Mouse (Mus musculus): Measurements from ENCODE around the gene Cyp1a2.

Cyp1a2 gene

DNA sequence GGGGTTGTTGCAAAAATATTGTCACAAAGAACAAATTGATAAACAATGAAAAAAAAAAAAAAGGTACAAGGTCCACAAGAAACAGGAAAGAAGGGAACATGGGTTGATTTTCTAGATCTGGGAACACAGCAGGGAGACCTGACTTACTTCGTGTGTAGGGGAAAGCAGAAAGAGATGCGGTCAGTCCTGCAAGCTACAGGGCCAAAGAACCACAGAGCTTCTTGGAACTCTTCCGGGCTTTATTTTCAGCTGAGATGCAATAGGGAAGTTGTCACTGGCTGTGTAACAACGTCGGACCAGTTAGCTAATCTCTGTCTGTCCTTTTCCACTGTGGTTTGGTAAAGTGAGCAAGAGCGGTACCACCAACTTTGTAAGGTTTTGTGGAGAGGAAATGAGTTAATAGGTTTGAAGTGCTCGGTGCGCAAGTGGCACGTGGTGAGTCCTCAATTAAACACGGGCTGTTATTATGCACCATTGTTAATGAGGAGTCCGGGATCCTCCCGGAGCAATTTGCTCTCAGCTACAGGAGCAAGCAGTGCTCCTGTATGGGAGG lies 36.9 kb downstream of the Cyp1a2 start:
- no peak for DNase-seq (ENCODE audit: low spot score in 2 of 2)

DNA sequence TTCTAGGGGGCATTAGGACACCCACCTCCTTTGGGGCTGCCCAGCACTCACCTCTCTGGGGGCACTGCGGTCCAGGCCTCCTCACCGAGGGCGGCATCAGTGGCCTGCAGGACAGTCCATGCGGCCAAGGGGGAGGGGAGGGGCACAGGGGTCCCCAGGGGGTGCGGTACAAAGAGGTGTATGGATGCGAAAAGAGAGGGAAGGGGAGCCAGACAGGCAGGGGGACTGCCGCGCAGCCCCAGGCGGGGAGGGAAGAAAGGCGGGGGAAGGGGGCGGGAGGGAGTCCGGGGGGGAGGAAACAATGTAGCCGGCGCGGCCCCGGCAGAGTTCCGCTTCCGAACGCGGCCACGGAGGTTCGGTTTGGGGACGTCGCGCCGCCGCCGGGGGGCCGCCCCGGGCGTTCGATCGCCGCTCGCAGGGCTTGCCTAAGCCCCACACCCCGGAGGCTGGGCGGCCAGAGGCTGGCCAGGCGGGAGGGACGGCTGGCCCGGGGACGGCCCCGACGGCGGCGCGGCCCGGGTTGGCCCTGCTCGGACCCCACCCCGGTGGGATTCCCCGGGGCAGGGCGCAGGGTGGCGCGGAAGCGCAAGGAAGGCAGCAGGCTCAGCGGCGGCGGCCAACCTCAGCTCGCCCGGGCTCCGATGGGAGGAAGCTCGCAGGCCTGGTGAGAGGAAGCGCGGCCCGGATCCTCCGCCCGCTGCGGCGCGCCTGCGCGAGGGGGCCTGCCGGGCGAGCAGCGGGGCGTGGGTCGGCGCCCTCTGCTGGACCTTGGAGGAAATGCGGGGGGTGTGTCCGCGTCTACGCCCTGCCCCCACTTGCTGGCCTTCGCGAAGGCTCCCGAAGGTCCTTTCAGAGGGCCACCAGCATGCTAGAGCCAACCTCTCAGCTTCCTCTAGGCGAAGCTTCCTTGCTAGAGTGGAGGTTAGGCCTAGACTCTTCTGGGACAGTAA lies 38.3 kb downstream of the Cyp1a2 start:
- DNase-seq (ENCODE audit: low spot score in 2 of 2), result peak; percentile 92 to 95

DNA sequence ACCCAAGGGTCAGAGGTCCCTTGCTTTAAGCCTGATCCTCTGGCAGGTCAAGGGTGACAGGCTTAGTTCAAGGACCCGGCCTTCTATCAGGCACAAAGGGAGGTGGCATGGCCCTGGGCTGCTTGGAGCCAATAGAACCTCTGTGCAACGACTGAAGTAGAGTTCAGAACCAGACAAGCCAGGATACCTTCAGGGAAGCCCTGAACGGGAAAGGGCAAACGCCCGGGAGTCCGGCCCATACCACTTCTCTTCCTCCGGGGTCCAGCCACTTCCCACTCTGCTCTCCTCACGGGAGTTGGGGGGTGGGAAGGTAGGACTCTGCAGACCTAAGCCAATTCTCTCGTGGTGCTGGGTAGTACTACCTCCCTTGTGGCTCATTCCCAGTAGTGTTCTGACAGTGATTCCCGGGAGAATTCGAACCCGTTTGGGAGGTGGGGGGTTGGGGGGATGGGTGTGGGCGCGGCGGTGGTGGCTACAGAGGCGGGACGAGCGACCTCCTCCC lies 39.0 kb downstream of the Cyp1a2 start:
- DNase-seq (ENCODE audit: low spot score in 2 of 2), result no peak

DNA sequence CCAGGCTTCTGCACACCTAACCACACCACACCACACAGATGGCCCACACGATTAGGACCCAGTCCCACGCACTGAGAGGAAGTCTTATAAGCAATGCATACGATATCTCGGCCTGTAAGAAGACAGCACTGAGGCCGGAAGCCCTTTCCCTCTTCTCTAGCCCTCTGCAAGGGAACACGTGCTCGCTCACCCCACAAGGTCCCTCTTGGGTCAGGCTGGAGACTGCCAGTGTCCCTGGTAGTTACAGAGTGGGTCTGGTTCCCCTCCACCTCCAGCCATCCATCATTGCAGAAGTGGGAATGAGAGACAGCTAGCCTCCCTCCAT lies 39.7 kb downstream of the Cyp1a2 start:
- DNase-seq (ENCODE audit: low spot score in 2 of 2), result no peak

DNA sequence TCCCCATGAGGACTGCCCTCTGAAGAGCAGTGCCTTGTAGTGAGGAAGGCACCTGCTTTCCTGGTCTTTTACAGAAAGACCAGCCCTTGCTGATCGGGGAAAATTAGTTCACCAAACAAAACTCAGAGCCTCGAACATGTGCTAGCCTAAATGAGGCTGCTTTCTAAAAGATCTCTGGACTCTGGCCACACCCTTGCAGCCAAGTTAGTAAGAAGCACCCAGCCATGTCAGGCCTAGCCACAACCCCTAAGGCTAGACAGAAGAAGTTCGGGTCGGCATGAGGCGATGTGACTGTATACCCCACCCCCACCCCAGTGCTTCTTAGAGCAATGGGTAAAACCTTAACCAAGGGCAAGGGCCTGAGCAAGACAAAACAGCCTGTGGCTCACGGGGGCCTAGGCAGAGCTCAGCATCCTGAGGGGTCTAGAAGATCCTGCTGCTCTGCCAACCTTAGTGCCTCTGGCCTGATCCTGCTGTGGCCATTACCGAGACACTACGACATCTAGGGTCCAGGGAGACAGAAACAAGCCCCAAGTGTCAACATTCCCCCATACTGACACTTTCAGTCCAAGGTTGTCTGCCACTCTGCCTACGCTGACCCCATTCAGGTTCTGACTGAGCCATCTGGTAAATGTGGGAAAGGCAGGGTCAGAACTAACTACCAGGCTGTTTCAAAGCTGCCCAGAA lies 40.2 kb downstream of the Cyp1a2 start:
- DNase-seq (ENCODE audit: low spot score in 2 of 2), result no peak

DNA sequence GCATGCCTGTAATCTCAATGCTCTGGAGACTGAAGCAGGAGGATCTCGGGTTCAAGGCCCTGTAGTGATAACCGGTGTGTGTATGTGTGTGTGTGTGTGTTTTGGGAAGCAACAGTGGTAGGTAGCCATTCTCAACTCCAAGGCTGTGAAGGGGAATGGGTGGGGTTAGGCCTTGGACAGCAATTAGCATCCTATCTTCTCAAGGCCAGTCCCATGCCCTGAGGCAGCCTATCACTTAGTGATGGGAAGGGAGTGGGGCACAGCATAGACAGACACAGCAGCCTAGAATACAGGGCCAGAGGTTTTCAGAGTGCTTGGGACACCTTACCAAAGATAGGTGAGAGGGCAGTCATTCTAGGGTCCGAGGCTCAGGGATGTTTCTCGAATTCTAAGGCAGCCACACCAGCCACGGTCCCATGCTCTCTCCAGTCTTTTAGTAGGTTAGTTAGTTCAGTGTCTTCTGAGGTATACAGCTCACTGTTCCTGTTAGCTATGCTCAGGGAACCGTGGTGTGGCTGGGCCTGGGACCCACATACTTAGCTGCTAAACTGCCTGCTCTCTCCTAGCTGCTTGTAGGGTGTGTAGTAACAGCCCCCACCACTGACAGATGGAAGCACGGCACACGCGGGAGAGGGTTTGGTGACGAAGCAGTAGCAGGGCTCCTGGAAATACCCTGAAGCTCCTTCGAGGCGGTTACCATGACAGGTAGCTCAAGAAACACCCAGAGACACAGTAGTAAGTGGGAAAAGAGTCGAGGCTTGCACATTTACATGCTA lies 41.5 kb downstream of the Cyp1a2 start:
- DNase-seq (ENCODE audit: low spot score in 2 of 2), result no peak

DNA sequence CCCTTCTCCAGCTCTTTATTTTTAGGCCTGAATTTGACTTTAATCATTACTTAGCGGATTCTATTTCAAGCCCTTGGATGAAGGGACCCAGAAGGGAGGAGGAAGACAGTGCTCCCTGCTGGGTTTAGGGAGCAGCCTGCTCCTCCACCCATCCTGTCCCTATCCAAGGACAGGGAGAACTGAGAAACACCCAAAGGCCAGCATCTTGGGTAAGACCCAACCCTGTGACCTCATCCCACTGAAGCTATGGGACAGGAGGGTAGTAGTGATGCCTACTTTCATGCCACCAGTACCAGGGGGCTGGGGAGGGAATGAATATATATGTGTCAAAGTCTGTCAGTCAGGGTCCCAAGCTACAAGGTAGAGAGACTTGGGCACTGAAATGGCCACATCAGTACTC lies 42.5 kb downstream of the Cyp1a2 start:
- DNase-seq (ENCODE audit: low spot score in 2 of 2), result no peak

DNA sequence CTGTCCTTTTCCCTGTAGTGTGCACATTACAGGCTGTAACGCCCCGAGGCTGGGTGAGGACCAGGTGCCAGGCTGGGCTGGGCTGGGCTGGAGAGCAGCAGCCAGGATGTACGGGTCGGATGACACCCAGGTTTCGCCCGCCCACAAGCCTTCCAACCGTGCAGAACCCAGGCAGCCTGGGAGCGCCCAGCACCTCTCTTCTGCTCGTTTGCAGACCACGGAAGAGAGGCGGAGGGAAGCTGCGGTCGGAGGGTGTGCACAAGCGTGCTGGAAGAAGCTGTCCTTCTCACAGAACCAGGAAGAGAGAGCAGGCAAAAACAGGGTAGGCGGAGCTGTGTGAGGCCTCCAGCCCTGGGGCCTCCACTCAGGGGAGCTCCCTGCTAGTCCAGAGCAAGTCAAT lies 43.1 kb downstream of the Cyp1a2 start:
- DNase-seq (ENCODE audit: low spot score in 2 of 2), result peak; percentile 64 to 67

DNA sequence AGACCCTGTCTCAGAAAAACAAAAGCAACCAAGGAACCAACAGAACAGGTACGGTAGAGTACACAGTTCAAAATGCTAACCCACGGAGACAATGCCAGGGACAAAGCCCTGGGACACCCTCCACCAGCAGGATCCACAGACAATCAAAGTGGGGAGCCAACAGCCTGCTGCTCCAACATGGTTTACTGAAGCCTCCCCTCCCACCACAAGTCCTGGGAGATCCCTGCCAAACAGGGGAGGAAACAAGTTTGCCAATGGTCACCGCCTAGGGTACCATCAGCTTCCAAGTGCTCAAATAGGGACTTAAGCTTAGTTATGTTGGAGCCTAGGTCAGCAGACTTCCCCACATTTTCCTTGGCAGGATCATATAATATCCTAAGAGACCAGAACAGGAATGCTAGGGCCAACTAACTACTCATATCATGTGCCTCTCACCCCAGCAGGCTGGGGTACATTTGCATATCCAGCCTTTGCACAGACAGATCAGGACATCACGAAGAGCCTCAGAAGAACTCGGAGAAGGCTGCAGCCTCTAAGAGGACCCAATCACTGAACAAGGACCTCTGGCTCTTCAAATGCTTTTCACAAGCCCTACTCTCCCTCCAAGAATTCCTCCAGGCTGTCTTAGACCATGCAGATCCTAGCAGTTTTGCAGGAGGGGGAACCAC lies 43.7 kb downstream of the Cyp1a2 start:
- no peak for DNase-seq (ENCODE audit: low spot score in 2 of 2)

DNA sequence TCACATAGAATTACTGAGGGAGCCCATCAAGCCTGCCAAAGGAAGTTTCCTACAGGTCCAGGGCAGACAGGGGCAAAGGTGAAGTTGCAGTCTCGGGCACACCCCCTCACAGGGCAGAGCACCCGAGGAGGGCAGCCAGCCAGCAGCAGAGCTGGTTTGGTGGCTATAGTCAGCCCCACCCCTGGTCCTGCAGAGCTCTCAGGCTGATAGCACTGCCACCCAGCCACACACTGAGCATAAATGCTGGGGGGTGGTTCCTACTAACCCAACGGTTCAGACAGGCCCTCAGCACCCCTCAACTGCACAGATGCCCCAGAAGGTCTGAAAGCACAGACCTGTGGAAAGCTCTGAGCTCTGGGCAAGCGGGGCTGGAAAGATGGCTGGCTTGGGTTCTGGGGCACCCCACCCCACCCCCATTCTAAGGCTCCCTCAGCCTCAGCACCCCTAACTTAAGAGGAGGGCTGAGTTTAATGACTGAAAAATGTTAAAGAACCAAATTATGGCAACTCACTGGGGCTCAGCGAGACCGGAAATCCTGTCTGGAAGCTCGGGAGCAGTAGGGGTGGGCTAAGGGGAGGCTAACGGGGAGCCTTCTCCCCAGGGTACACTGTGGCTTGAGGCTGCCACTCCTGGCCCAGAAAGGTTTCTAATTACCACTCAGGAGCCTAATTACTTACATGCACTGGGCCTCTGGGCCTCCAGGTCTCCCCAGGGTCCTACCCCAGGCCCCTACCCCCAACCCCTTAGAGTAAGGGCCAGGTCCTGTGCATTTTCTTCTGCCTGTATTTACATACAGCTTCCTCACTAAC lies 44.6 kb downstream of the Cyp1a2 start:
- no peak for DNase-seq (ENCODE audit: low spot score in 2 of 2)

DNA sequence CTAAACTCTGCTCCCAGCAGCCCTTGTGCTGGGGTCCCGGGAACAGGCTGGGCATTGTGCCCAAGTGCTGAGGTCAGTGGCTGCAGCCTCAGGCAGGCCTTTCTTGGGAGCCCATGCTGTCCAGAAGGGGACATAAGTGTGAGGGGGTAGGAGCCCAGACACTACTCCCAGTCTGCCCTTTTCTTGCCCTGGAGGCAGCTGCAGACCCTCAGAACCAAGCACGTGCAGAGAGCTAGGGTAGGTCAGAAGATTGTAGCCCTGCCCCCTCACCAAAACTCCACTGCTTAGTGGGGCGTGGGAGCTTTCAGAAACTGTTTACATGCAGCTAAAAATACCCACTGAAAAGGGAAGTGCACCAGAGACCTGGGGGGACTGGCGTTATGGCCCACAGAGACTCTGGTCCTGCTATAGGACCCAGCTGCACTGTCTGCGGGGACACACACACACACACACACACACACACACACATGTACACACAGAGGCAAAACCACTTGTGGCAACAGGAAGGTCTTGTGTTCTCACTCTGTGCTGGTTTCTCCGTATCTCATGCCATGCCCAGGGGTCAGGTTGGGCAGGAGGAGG lies 45.7 kb downstream of the Cyp1a2 start:
- DNase-seq (ENCODE audit: low spot score in 2 of 2), result peak; percentile 74 to 77

DNA sequence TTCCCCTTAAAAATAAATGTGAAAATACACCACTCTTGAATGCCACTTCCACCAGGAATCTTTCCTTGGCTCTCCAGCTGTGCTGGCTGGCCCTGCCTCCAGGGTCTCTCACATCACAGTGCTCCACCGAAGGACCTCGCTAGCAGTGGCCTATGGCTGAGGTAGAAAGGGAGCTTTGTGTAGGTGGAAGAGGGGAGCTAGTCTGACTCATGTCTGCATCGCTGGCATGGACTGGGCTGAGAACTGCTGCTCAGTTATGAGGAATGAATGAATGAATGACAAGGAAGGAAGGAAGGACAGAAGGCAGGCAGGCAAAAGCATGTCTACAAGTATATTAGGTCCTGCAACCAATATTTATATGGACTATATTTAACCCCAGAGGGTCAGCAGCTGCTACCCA lies 46.2 kb downstream of the Cyp1a2 start:
- DNase-seq (ENCODE audit: low spot score in 2 of 2), result no peak

DNA sequence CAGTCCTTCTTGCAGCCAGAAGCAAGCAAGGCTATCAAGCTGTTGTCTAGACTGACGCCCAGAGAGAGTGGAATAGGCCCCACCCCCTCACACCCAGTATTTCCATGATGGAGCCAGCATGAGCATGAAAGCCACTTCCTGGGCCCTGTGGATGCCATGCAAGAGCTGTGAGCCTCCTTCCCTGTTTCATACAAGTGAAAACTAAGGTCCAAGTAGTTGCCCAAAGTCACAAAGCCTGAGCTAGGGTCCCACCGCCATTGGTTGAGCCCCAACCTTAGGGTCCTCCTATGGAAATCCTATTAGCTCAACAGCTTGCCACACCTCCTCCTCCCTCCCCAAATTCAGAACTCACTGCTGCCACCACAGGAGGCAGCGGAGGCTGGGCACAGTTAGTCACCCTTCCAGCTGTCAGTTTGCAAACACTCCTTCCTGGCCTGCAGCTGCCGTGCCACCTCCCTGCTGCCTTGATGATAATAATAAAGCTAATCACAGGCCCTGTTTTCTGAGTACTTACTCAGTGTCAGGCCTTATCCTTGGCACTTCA lies 50.0 kb downstream of the Cyp1a2 start:
- DNase-seq (ENCODE audit: low spot score in 2 of 2), result no peak

DNA sequence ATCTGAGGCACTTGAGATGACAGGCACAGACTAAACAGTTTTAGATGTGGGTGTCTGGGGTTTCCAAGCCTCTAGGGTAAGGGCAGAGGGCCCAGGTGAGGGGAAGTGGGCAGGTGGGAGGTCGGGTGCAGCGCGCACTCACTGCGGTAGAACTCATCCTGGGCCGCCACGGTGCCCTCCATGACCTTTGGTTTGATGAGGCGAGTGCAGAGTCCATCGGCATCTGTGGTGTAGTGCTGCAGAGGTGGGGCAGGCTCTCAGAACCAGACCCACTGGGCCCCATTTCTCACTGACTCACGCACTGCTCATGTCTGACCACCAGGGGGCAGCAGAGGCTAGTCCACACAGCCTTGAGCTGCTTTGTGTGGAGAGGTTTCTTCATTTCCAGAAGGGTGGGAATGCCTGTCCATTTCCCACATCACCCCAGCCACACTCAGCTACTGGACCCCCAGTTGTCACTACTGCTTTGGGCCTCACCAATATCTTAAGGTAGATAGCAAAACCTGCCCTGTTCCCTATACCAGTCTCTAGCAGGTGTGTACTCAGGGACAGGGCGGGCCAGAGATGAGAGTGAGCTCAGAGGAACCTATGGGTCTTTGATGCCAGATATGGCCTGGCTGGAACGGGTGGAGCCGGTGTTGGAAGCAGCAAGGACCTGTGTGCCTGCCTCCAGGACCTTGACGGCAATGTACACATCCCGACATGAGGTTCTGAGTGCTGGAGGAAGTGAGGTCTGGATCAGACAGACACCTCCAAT lies 54.2 kb downstream of the Cyp1a2 start:
- peak; percentile 81 to 85 for DNase-seq (ENCODE audit: low spot score in 2 of 2)

DNA sequence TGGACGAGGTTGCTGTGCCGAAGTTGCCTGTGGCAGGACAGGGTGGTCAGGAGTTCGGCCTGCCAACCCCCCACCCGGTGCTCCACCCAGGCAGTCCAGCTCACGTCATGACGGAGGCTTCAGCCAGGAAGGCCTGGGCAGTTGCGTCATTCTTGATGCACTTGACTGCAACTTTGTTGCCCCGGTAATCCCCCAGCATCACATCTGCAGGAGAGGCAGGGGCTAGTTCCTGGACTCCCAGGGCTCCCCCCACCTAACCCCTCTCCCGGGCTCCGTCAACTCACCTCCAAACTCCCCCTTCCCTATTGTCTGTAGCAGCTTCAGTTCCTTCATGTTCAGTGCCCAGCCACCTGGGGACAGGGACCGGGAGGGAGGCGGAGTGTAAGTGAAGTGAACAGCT lies 54.8 kb downstream of the Cyp1a2 start:
- DNase-seq (ENCODE audit: low spot score in 2 of 2), result no peak

DNA sequence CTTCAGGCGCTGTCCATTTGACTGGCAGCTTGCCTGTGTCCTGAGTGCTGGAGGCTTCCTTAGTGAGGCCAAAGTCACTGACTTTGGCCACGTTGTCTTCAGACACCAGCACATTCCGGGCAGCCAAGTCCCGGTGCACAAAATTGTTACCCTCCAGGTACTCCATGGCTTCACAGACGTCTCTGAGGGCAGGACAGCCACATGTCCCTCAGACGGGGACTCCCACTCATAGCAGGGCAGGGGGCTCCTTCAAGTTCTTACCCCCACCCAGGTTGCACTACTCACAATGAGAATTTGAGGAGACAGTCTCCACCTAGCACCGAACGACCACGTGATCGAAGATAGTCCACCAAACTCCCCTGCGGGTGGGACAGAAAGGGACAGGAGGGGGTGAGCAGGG lies 55.6 kb downstream of the Cyp1a2 start:
- DNase-seq (ENCODE audit: low spot score in 2 of 2), result no peak

DNA sequence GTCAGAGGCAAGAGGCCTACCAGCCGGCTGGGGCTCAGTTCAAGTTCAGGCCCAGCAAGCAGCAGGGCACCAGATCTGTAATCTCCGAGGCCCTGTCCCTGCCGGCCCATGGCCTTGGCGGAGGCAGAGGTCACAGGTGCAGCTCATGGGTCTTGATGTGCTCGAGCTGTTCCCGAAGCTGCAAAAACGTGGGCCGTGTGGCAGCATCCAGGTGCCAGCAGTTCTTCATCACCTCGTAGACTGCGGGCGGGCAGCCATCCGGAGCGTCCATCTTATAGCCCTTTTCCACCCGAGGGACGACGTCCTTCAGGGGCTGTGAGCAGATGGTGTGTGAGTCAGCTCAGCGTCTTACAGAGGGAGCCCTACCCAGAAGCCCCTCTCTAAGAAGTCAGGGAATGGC lies 56.3 kb downstream of the Cyp1a2 start:
- no peak for DNase-seq (ENCODE audit: low spot score in 2 of 2)
